Mouse (Mus musculus) brain, adult 2 months (tissue): ENCODE measurements at regions not wholly inside any gene's neighbourhood (a gene's known extent, or its start where the extent isn't known, plus 50 kb on each side); places are given as distances from the start of the nearest gene placed in this dataset.
A peak's percentile ranks its signal among the peaks of the same experiment; 100 is the strongest.

Source experiments
- DNase-seq: peaks from one replicate; pipeline ENCODE4 v3.0.0; 2011; ENCODE audit warnings: low read depth, low spot score

DNA sequence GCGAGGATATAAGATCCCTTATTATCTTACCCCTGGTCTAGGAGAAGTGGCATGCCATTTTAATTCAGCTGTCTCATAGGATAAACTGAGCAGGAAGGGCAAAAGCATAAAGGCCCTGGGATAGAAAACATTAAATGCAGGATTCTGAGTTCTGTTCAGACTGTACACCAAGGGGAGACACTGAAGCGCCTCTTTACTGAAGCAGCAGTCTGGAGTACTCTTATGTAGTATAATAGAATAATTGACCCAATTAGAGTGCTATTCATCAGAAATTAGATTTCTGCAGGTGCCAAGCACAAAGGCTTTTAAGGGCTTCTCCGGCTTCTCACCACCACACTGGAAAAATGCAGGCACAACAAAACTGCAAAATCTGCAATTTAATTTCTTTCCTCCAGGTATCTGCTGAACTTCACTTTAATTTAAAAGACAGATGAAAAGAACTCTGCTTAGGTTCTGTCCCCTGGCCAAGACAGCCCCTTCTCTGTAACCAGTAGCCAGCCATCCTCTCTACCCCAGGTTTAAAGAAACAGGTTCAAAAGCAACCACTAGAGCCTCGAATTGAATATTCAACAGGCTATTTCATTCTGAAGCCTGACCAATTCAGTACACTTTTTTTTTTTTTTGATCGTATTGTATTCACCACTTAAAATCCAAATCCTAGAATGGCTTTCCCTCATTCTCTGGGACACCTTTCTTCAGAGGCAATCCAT lies 708.6 kb downstream of the Ndufa4 start:
- peak; percentile 2 for DNase-seq

DNA sequence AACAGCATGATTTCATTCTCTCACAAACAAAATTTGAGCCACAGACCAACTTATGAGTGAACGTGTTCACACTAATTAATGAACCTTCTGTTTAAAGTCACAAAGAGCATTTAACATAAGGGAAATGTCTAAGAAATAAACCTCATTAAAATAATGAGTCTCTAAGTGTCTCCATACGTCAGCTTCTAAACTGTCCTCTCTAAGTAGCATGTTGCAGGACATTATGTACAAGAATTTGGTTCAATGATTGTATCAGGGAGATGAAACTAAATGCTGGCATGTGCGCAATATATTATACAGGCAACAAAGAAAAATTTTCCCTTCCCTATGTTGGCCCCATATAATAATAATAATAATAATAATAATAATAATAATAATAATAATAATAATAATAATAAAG lies 709.2 kb downstream of the Ndufa4 start:
- no peak for DNase-seq
